Mouse (Mus musculus): ENCODE data around the gene Cyld. TPM values are rescaled to one million over a fixed set of nuclear protein-coding genes. Genes with fewer than 3 reads are reported as not detected.

The Cyld gene
- polyA plus RNA-seq, 1 experiment, result 5.6 TPM

- Histone ChIP-seq H3K36me3 (ENCODE audit: control insufficient read depth, insufficient read depth) (peaks cover 7% of the 10 kb centered on the region), H3ac (ENCODE audit: control insufficient read depth, insufficient read length) (no peak overlapping the region), H3K4me3 (no peak overlapping the region), H3K27me3 (ENCODE audit: control insufficient read depth, insufficient read depth, insufficient read length) (no peaks in the 10 kb centered on the region), H3K79me2 (ENCODE audit: control insufficient read depth, insufficient read depth) (peaks cover 50% of the 10 kb centered on the region), H3K4me2 (ENCODE audit: low read depth) (no peak overlapping the region)
- no peak for TF ChIP-seq MYOD1 (IDR thresholded peaks at IDR 0.05; ENCODE audit: control insufficient read depth in 1 of 3, insufficient read length in 2 of 3, low read depth in 2 of 3)
- TF ChIP-seq MAX (IDR thresholded peaks at IDR 0.05; ENCODE audit: low read depth), result no peak
- no peak for TF ChIP-seq POLR2A (IDR thresholded peaks at IDR 0.05; ENCODE audit: insufficient read length, low read depth)
- TF ChIP-seq REST (IDR thresholded peaks at IDR 0.05; ENCODE audit: insufficient read depth, insufficient read length), result no peak
- no peak for TF ChIP-seq POLR2AphosphoS2 (IDR thresholded peaks at IDR 0.05; ENCODE audit: insufficient read length, low read depth)
These were observed 6.0 kb downstream of the Cyld start for GRCm38 (mm10) chr8:88702816-88703215.

GRCm38 (mm10) chr8:88723256-88723963 lies 26.6 kb downstream of the Cyld start:
- Histone ChIP-seq H3ac (ENCODE audit: control insufficient read depth, insufficient read length) (no peak overlapping the region), H3K36me3 (ENCODE audit: control insufficient read depth, insufficient read depth) (peaks cover 36% of the 10 kb centered on the region), H3K27me3 (ENCODE audit: control insufficient read depth, insufficient read depth, insufficient read length) (no peaks in the 10 kb centered on the region), H3K4me2 (ENCODE audit: low read depth) (no peak overlapping the region), H3K4me3 (no peak overlapping the region), H3K79me2 (ENCODE audit: control insufficient read depth, insufficient read depth) (no peaks in the 10 kb centered on the region)
- no peak for TF ChIP-seq TCF3 (IDR thresholded peaks at IDR 0.05; ENCODE audit: insufficient read length, low read depth)
- no peak for TF ChIP-seq REST (IDR thresholded peaks at IDR 0.05; ENCODE audit: insufficient read depth, insufficient read length)
- TF ChIP-seq USF1 (IDR thresholded peaks at IDR 0.05; ENCODE audit: low read depth), result no peak
- TF ChIP-seq SRF (IDR thresholded peaks at IDR 0.05; ENCODE audit: control insufficient read depth, insufficient read length, low read depth), result no peak
- TF ChIP-seq CEBPB (IDR thresholded peaks at IDR 0.05; ENCODE audit: insufficient read depth, poor library complexity, severe bottlenecking), result no peak
- no peak for TF ChIP-seq POLR2A (IDR thresholded peaks at IDR 0.05; ENCODE audit: insufficient read length, low read depth)
- TF ChIP-seq E2F4 (IDR thresholded peaks at IDR 0.05; ENCODE audit: insufficient read depth), result no peak
- no peak for TF ChIP-seq POLR2AphosphoS2 (IDR thresholded peaks at IDR 0.05; ENCODE audit: insufficient read length, low read depth)
- no peak for TF ChIP-seq MYOD1 (IDR thresholded peaks at IDR 0.05; ENCODE audit: control insufficient read depth in 1 of 3, insufficient read length in 2 of 3, low read depth in 2 of 3)
- no peak for TF ChIP-seq MYOG (IDR thresholded peaks at IDR 0.05; ENCODE audit: control insufficient read depth in 1 of 3, insufficient read depth in 1 of 3, insufficient read length in 2 of 3, low read depth in 2 of 3)
- TF ChIP-seq MAX (IDR thresholded peaks at IDR 0.05; ENCODE audit: low read depth), result no peak
- no peak for TF ChIP-seq TCF12 (IDR thresholded peaks at IDR 0.05; ENCODE audit: insufficient read depth, poor library complexity, severe bottlenecking)

GRCm38 (mm10) chr8:88755175-88755791 lies 58.5 kb downstream of the Cyld start:
- no peaks in the 10 kb centered on the region for H3K36me3 ChIP-seq (ENCODE audit: control insufficient read depth, insufficient read depth)
- peaks cover under 1% of the 10 kb centered on the region for H3K27me3 ChIP-seq (ENCODE audit: control insufficient read depth, insufficient read depth, insufficient read length)
- H3K4me3 ChIP-seq, result no peak overlapping the region
- H3K4me2 ChIP-seq (ENCODE audit: low read depth), result peak overlapping the region; percentile 61
- TF ChIP-seq MYOD1 (IDR thresholded peaks at IDR 0.05; ENCODE audit: control insufficient read depth in 1 of 3, insufficient read length in 2 of 3, low read depth in 2 of 3) (no peak), POLR2AphosphoS2 (IDR thresholded peaks at IDR 0.05; ENCODE audit: insufficient read length, low read depth) (peak; percentile 32), MYOG (IDR thresholded peaks at IDR 0.05; ENCODE audit: control insufficient read depth in 1 of 3, insufficient read depth in 1 of 3, insufficient read length in 2 of 3, low read depth in 2 of 3) (no peak)
- no peaks in the 10 kb centered on the region for H3K79me2 ChIP-seq (ENCODE audit: control insufficient read depth, insufficient read depth)
- H3ac ChIP-seq (ENCODE audit: control insufficient read depth, insufficient read length), result no peak overlapping the region

GRCm38 (mm10) chr8:88761980-88762379 lies 65.2 kb downstream of the Cyld start:
- Histone ChIP-seq H3K4me3 (no peak overlapping the region), H3K79me2 (ENCODE audit: control insufficient read depth, insufficient read depth) (no peaks in the 10 kb centered on the region), H3K36me3 (ENCODE audit: control insufficient read depth, insufficient read depth) (no peaks in the 10 kb centered on the region), H3ac (ENCODE audit: control insufficient read depth, insufficient read length) (no peak overlapping the region), H3K27me3 (ENCODE audit: control insufficient read depth, insufficient read depth, insufficient read length) (peaks cover 10% of the 10 kb centered on the region), H3K4me2 (ENCODE audit: low read depth) (no peak overlapping the region)
- TF ChIP-seq MYOG (IDR thresholded peaks at IDR 0.05; ENCODE audit: control insufficient read depth in 1 of 3, insufficient read depth in 1 of 3, insufficient read length in 2 of 3, low read depth in 2 of 3) (no peak), TCF3 (IDR thresholded peaks at IDR 0.05; ENCODE audit: insufficient read length, low read depth) (no peak), MAX (IDR thresholded peaks at IDR 0.05; ENCODE audit: low read depth) (no peak), POLR2AphosphoS2 (IDR thresholded peaks at IDR 0.05; ENCODE audit: insufficient read length, low read depth) (no peak), MYOD1 (IDR thresholded peaks at IDR 0.05; ENCODE audit: control insufficient read depth in 1 of 3, insufficient read length in 2 of 3, low read depth in 2 of 3) (no peak), USF1 (IDR thresholded peaks at IDR 0.05; ENCODE audit: low read depth) (no peak), POLR2A (IDR thresholded peaks at IDR 0.05; ENCODE audit: insufficient read length, low read depth) (no peak), TCF12 (IDR thresholded peaks at IDR 0.05; ENCODE audit: insufficient read depth, poor library complexity, severe bottlenecking) (no peak), SRF (IDR thresholded peaks at IDR 0.05; ENCODE audit: control insufficient read depth, insufficient read length, low read depth) (no peak), E2F4 (IDR thresholded peaks at IDR 0.05; ENCODE audit: insufficient read depth) (no peak), CEBPB (IDR thresholded peaks at IDR 0.05; ENCODE audit: insufficient read depth, poor library complexity, severe bottlenecking) (no peak), REST (IDR thresholded peaks at IDR 0.05; ENCODE audit: insufficient read depth, insufficient read length) (no peak)

- no peaks in the 10 kb centered on the region for H3K36me3 ChIP-seq (ENCODE audit: control insufficient read depth, insufficient read depth)
- H3K4me3 ChIP-seq, result no peak overlapping the region
- no peak overlapping the region for H3K4me2 ChIP-seq (ENCODE audit: low read depth)
- H3K27me3 ChIP-seq (ENCODE audit: control insufficient read depth, insufficient read depth, insufficient read length), result peaks cover 23% of the 10 kb centered on the region
- no peak overlapping the region for H3ac ChIP-seq (ENCODE audit: control insufficient read depth, insufficient read length)
- TF ChIP-seq CEBPB (IDR thresholded peaks at IDR 0.05; ENCODE audit: insufficient read depth, poor library complexity, severe bottlenecking) (no peak), POLR2A (IDR thresholded peaks at IDR 0.05; ENCODE audit: insufficient read length, low read depth) (no peak), POLR2AphosphoS2 (IDR thresholded peaks at IDR 0.05; ENCODE audit: insufficient read length, low read depth) (no peak), MYOD1 (IDR thresholded peaks at IDR 0.05; ENCODE audit: control insufficient read depth in 1 of 3, insufficient read length in 2 of 3, low read depth in 2 of 3) (no peak), SRF (IDR thresholded peaks at IDR 0.05; ENCODE audit: control insufficient read depth, insufficient read length, low read depth) (no peak), MAX (IDR thresholded peaks at IDR 0.05; ENCODE audit: low read depth) (no peak), TCF12 (IDR thresholded peaks at IDR 0.05; ENCODE audit: insufficient read depth, poor library complexity, severe bottlenecking) (no peak), USF1 (IDR thresholded peaks at IDR 0.05; ENCODE audit: low read depth) (no peak), MYOG (IDR thresholded peaks at IDR 0.05; ENCODE audit: control insufficient read depth in 1 of 3, insufficient read depth in 1 of 3, insufficient read length in 2 of 3, low read depth in 2 of 3) (no peak), E2F4 (IDR thresholded peaks at IDR 0.05; ENCODE audit: insufficient read depth) (no peak), TCF3 (IDR thresholded peaks at IDR 0.05; ENCODE audit: insufficient read length, low read depth) (no peak), REST (IDR thresholded peaks at IDR 0.05; ENCODE audit: insufficient read depth, insufficient read length) (no peak)
- H3K79me2 ChIP-seq (ENCODE audit: control insufficient read depth, insufficient read depth), result no peaks in the 10 kb centered on the region
These were observed 74.4 kb downstream of the Cyld start for GRCm38 (mm10) chr8:88771241-88771640.
